Mouse (Mus musculus): ENCODE measurements around the gene Slc44a5.

Slc44a5 gene

DNA sequence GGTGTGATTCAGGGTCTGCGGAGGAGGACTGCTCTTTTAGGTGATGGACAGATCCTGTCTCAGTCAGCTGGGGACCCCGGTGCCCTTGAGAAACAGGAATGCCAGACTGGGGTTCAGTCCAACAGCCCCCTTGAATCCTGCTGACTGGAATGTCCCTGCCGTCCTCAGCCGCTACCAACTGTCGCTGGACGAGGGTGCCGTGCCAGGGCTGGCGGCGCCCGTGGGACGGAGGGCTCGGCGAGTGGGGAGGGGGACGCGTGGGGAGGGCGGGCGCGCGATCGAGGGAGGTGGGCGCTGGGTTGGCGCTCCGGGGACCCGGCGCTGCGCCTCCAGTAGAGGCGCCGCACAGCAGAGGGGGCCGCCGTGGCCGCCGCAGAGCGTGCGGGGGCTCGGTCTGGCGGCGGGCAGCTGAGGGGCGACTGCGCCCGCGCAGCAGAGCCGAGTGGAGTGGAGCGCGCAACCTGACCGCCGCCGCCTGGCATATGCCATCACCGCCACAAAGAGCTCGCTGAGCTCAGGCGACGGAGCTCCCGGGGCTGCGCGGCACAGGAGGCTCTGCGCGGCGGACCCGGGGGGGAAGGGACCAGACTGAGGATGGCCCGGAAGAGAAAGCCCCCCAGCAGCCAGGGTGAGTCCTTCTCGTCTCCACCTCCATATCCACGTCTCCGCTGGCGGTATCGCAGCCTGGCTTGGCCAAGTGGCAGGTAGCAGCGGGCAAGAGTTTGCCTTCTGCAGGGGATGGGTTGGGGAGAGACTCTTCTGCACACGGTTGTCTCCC lies at the start of gene Slc44a5:
Gene Slc44a5, plus strand, starts transcription at position 266 of the 778 bp plus-strand sequence.
- no peak for DNase-seq (ENCODE audit: low spot score in 2 of 2)

DNA sequence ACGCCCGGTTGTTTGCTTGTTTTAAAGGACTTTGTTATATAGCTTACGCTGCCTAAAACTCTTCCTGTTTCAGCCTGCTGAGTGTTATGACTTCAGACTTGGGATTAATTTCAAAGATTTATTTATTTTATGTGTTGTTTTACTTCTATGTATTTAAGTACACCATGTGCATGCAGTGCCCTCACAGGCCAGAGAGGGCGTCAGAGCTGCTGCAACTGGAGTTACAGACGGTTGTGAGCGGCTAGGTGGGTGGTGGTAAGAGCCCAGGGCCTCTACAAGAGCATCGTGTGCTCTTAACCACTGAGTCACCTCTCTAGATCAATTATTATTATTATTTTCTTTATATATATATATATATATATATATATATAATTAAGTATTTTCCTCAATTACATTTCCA lies 46.9 kb upstream of the Slc44a5 start:
- DNase-seq (ENCODE audit: low spot score in 2 of 2), result no peak

DNA sequence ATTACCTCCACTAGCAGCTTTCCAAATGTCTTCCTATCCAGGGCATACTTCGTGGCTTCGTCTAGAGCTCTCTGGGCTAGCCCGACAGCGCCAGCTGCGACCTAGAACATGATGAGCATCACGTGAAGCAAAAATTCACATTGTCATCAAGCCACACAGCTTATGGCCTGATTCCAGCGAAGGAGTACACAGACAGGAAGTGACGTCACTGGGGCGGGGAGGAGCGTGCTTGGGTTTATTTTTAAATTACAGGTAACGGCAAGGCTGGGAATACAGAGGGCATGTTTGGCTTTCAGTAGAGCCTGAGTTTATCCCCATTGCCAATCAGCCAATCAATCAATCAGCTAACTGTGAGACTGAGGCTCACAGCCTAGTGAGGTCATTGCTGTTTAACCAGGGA lies 43.7 kb upstream of the Slc44a5 start:
- no peak for DNase-seq (ENCODE audit: low spot score in 2 of 2)

DNA sequence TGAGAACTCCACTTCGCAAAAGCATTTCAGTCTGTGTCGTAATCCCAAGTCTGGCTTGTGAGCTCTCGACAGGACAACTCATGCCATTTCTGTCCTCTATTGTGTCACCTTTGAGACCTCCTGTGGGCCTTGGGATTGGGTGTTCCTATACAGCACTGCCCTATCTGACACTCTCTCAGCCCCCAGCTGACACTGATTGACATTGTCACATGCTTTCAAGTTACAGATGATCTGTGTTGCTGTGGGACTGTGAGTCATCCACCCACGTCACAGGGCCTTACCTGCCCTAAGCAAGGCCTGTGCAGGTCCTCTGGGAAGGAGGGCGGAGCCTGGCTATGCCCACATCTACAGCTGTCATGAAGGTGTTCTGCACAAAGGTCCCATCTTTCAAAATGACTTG lies 40.8 kb upstream of the Slc44a5 start:
- no peak for DNase-seq (ENCODE audit: low spot score in 2 of 2)

DNA sequence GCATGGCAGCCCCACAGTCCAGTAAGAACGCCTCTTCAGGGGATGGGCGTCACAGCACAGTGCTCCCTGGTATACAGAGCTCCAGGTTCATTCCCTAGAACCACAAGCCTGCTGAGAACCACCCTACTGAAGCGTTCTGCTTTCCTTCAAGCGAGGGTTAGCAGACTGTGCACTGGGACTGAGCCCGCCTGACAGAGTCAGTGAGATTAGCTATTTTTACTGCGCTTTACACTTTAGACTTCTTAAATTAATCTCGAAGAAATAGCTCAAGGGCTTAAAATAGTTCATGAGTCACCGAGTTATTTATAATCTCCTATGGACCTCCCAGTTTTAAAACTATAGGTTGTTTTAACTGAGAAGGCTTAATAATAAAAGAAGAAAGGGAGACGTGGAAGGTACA lies 37.4 kb upstream of the Slc44a5 start:
- no peak for DNase-seq (ENCODE audit: low spot score in 2 of 2)

DNA sequence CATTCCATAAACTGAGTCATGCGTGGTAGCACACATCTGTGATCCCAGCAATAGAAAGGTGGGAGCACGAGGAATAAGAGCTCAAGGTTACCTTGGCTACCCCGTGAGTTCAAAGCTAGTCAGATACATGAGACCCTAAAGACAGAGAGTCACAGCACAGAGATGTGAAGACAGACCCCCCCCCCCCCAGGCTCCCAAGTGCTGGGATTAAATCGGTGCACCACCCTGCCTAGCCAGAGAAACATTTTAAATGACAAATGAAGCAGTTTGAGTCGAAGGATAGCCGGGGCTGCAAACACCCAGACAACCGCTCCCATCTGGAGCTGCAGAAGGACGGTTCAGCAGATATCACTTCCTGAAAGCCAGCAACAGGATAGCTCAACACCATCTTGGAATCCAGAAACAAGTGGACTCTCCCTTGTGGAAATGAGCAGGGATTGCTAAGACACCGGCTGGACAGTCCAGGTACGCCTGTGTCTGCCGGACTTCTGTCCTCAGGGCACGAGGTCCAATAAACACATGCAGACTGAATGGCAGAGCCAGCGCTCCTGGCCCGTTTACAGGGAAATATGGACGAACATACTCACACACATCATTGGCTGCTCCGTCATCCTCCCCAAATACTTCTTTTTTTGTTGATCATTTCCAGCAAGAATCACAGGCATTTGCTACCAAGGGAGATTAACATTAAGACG lies 36.0 kb upstream of the Slc44a5 start:
- no peak for DNase-seq (ENCODE audit: low spot score in 2 of 2)

DNA sequence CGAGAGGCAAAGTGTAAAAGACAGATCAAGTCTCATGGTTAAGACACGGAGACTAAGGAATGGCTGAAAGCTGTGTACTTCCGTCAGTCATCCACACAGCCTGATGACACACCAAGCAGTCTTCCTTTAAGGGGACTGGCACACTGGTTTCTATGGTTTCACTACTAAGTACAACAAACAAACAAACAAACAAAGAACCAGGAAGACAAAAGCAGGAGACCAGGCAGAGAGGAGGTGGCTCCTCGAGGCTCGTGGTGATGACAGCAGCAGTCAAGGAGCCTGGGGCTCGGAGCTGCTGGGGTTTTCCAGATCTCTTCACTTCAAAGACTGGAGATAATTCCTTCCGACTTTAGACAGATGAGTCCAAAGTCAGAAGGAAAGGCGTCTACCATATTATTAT lies 33.2 kb upstream of the Slc44a5 start:
- DNase-seq (ENCODE audit: low spot score in 2 of 2), result no peak

DNA sequence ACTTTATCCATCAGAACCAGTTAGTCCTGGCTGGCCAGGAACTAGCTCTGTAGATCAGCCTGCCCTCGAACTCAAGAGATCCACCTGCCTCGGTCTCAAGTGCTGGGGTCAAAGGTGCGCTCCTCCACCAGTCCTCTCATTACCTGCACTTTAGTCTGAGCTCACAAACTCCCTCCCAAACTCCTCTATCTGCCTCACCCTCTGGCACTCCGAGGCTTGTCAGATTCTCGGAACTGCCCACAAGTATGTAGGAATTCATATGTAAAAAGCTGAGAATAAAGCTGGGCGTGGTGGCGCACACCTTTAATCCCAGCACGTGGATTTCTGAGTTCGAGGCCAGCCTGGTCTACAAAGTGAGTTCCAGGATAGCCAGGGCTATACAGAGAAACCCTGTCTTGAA lies 32.8 kb upstream of the Slc44a5 start:
- DNase-seq (ENCODE audit: low spot score in 2 of 2), result no peak

DNA sequence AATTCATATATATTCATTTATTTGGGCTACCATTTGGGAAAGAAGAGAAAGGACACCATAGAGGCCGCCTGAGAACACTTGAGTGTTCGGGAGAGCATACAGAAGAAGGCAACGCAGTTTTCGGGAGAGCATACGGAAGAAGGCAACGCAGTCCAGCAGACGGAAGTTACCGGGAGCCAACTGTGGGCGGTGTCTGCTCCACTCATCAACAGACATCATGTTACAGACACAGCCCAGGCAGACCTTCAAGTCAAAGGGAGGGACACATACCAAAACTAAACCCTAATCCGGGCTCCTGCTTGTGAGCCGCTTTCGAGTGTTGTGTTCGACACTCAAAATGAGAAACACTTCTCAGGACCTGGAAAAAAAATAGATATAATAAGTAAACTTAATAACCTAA lies 31.6 kb upstream of the Slc44a5 start:
- no peak for DNase-seq (ENCODE audit: low spot score in 2 of 2)

DNA sequence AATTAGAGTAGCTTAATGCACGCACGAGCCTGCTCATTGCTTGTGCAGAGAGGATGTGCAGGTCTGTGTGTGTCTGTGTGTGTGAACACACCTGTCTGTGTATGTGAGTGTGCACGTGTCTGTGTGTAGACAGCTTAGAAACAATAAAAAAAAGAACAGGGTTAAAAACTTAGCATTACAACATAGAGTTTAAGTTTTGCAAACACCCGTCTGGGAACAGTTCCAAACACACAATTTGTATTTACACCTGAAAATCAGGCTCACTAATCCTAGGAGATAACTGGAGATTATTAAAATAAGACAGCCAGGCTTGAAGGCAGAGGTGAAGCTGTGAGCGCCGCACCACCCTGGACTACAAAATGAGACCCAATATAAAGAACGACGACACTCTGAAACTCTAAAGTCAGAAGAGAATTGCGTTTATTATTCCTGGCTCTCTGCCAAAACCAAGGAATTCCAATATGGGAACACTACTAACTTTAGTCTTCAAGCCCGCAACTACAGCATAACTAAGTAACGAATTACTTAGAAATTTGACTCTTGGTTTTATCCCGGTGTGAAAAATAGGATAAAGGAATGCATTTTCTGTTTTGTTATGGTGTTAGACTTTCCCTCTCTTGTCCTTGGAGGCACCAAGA lies 30.1 kb upstream of the Slc44a5 start:
- DNase-seq (ENCODE audit: low spot score in 2 of 2), result no peak

DNA sequence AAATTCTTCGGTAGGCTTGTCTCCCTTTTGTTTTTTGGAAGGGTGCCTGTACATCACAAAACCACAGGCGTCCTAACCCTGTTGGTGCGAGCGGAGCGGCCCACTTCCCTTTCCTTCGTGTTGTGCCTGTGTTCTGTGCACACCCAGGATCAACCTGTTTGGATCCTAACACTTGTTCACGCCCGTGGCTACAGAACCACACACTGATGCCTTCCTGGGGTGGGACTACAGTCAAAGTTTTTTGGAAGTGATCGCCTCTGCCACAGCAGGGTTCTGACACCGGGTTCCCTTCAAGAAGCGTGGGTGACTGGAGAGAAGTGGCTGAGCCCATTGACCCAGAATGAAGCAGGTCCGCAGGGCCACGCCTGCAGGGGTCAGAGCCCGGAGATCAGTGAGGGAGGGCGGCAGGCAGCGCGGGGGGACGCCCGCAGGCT lies 29.3 kb upstream of the Slc44a5 start:
- peak in 1 of 2 experiments; percentile 15 for DNase-seq (ENCODE audit: low spot score in 2 of 2)

DNA sequence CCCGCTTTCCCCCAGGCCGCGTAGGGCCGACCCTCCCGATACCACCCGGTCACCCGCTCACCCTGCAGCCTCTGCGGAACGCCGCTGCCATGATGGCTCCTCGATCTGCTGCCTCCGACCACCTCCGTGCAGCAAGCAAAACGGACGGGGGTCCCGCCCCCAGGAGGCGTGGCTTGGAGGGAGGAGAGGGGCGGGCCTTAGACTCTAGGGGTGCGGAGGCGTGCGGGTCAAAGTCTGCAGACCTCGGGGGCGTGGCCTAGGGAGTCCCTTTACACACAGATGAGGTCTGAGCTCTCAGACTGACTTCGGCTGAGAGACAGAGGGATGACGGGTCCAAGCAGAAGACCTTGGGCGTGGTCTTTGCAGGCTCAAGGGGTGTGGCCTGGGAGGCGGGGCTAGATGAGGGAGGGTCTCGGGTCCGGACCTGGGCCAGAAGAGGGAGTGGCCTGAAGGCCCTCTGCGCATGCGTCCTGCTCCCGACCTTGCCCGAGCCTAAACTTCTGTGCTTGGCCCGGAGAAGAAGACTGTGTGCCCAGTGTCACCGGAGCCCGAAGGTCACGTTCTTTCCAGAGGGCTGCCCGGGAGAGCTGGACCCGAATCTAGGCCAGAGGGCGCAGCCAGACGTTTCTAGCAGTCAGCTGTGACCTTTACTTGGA lies 28.8 kb upstream of the Slc44a5 start, which contains the start of gene Acadm:
Gene Acadm, minus strand, starts transcription at position 298 of the 656 bp plus-strand sequence.
- DNase-seq (ENCODE audit: low spot score in 2 of 2), result peak; percentile 96

DNA sequence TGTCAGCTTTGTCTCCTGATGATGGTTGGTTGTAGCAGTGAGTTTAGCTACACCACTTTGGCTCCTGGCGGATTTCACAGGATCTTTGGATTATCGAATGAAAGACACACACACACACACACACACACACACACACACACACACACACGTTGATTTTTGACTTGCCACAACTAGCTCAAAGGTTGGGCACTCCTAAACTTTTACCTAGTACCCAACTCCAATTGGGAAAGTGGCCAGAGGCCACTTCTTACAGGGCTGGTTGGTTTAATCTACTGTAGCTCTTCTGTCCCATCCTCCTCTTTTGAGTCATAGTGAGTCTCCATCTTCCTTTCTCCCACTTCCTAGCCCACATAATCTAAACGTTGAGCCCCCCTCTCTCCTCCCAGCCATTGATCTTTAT lies 26.0 kb upstream of the Slc44a5 start:
- DNase-seq (ENCODE audit: low spot score in 2 of 2), result no peak

DNA sequence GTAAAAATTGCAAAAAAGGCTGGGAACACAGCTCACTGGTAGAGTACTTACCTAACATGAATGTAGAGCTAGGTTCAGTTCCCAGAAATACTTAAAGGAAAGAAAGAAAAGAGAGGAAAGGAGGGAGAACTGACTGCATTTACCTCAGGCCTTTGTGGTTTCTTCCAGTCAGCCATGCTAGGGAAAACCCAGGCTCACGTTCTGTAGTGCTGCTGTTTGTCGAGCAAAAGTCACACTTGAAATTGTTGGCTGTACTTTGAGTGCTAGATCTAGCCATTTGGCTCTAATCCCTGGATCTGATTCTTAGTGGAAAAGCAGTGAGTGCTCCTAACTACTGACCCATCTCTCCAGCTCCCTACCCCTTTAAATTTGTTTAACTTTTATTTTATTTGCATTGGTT lies 25.1 kb upstream of the Slc44a5 start:
- no peak for DNase-seq (ENCODE audit: low spot score in 2 of 2)

DNA sequence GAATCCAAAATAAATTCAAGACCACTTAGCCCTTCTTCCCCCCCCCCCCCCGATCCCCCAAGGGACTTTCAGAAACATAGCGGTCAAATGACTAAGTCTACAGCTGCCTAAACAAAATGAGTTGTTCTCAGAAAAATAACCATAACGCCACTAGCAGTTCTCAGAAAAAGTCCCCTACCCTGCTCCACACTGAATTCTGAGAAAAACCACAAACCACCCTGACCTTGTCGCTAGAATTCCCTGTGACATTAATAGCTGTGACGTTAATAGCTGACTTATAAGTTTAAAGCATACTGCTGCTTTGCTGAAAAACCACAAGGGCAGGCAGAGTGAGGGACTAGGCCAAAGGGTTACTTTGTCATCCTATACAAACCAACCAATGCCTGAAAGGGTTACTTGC lies 15.3 kb upstream of the Slc44a5 start:
- DNase-seq (ENCODE audit: low spot score in 2 of 2), result no peak

DNA sequence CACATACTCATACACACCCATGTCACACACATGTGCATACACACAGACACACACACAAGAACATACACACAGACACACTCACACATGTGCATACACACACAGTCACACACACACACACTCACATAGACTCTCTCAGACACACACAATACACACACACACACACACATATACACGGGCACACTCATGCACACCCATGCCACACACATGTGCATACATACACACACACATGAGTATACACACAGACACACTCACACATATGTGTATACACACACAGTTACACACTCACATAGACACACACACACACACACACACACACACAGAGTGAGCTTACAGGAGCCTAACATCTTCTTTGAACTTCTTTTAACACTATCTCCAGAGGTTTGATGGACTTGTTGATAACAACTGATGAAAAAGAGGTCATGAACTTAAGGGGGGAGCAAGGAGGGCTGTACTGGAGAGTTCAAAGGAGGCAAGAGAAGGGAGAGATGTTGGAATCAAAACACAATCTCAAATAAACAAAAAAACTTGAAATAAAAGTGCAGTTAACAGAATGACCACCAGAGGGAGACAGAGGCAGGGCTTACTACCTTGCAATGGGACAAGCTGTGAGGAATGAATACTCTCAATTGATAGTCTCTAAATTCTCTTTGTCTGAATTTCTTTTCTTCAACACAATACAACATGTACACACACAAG lies 14.1 kb upstream of the Slc44a5 start:
- DNase-seq (ENCODE audit: low spot score in 2 of 2), result no peak

DNA sequence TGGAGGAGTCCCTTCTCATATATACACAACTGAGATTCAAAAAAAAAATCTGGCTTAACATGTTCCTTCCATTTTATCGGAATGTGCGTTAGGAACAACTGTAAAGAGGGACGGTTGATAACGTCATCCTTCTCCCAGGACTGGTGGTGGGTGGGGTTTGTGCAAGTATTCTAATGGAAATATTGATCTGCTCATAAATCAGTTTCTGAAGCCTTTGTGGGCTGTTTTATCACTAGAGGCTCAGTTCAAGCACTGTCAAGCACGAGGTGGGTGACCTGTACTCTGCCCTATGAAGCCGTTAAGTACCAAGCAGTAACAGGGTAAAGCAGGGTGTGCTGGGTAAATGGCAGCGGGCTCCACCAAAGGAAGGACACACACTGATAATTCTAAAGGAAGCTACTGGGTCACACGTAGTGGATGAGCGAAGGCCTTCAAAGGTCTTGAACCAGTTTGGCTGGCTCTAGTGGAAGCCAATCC lies 13.5 kb upstream of the Slc44a5 start:
- DNase-seq (ENCODE audit: low spot score in 2 of 2), result no peak

DNA sequence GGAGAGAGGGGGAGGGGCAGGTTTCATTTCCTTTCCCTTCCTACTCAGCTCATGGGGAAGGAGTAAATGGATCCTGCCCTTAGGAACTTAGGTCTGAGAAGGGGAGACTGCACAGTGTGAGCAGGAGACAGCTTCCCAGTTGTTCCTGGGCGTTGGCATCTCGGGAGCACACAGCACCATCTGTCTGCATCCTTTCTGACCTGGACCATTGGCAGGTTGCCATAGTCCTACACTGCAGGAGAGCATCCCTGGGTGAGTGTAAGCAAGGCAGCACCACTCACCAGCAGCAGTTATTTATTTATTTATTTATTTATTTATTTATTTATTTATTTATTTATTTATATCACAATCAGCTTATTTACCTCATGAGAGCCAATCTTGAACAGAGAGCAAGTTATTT lies 12.4 kb upstream of the Slc44a5 start:
- DNase-seq (ENCODE audit: low spot score in 2 of 2), result no peak

DNA sequence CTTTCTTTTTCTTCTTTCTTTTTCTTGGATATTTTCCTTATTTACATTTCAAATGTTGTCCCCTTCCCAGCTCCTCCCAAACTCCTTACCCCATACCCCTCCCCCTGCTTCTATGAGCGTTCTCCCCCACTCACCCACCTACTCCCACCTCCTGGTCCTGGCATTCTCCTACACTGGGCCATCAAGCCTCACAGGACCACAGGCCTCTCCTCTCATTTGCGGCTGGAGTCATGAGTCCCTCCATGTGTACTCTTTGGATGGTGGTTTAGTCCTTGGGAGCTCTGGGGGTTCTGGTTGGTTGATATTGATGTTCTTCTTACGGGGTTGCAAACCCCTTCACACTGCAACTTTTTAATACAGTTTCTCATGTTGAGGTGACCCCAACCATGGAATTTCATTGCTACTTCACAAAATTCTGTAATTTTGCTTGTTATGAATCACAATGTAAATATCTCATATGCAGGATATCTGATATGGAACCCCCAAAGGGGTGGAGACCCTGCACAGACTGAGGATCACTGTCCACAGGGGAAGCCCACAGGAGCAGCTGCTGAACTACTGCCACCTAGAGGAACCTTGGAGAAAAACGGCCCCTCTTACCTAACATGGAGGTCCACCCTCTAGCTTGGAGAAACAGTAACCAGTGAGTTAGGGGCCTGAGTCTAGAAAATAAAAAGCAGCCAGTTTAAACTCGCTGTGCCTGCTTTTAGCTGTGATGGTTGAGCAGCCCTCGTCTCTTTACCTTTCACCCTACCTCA lies 11.4 kb upstream of the Slc44a5 start:
- no peak for DNase-seq (ENCODE audit: low spot score in 2 of 2)

DNA sequence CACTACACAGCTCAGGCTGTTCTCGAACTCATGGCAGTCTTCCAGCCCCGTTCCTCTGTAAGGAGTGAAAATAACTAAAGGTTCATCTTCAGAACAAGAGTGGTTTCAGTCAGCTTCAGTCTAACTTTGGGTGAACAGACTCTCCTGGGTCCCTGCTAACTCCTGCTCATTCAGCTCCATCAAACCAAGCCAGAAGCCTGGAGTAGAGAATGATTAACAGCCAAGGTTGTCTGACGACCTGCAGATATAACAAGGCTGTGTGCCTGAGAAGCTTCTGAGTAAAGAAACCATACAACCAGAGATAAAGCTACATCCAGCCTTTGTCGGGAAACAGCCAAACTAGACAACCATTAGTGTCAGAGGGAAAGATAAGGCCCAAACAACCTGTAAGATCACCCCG lies 5.8 kb upstream of the Slc44a5 start:
- no peak for DNase-seq (ENCODE audit: low spot score in 2 of 2)

DNA sequence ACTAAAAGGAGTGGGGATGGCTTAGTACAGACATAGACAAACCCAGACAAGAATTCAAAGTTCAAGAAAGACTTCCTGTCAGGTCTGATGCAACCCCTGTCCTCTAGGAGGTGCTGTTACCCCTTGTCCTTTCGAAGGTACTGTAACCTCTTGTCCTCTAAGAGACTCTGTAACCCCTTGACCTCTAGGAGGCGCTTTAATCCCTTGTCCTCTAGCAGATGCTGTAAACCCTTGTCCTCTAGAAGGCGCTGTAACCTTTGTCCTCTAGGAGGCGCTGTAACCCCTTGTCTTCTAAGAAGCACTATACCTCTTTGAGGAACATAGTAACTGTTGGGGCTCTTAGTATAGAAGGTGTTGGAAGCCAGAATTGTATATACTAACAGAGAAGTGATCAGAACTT lies 4.7 kb upstream of the Slc44a5 start:
- peak in 1 of 2 experiments; percentile 36 for DNase-seq (ENCODE audit: low spot score in 2 of 2)

Data from spleen, postnatal 14 days (tissue).